Mouse (Mus musculus): Measurements from ENCODE around the gene Tnp2. TPM values are rescaled to one million over a fixed set of nuclear protein-coding genes. Genes with fewer than 3 reads are reported as not detected.
A peak's percentile ranks its signal among the peaks of the same experiment; 100 is the strongest.

Gene Tnp2
- polyA plus RNA-seq, 1 experiment from 2014 or later = not detected

- ATAC-seq (replicated peaks; ENCODE audit: insufficient number of reproducible peaks, low FRiP score, low TSS enrichment, low read depth) (no peak), DNase-seq (ENCODE audit: low spot score) (no peak)
- Histone ChIP-seq H3K36me3 (replicated peaks; ENCODE audit: control insufficient read depth, insufficient read depth, low read depth, low read length) (no peaks in the 10 kb centered on the region), H3K9me3 (replicated peaks; ENCODE audit: control insufficient read depth, low read length) (no peaks in the 10 kb centered on the region), H3K27me3 (ENCODE audit: control insufficient read depth, insufficient read depth, low read length) (no peaks in the 10 kb centered on the region; the same call in 1 of the 2 replicates), H3K9ac (replicated peaks; ENCODE audit: low read length) (no peak overlapping the region), H3K27ac (replicated peaks; ENCODE audit: low read depth, low read length) (no peak overlapping the region), H3K4me1 (ENCODE audit: control insufficient read depth, insufficient read depth, low read length) (peaks cover 4% of the 10 kb centered on the region; the same call in 1 of the 2 replicates), H3K4me3 (ENCODE audit: low read depth, low read length) (no peak overlapping the region), H3K4me2 (ENCODE audit: low read depth, low read length) (no peak overlapping the region)
- WGBS = 42% methylated on average over 6 of the region's 6 CpGs
Measured at GRCm38 (mm10) chr16:10782377-10783151, 5.9 kb downstream of the Tnp2 start.

GRCm38 (mm10) chr16:10781862-10782371 lies 6.5 kb downstream of the Tnp2 start:
- Histone ChIP-seq H3K27me3 (ENCODE audit: control insufficient read depth, insufficient read depth, low read length) (no peaks in the 10 kb centered on the region; the same call in 1 of the 2 replicates), H3K27ac (replicated peaks; ENCODE audit: low read depth, low read length) (no peak overlapping the region), H3K4me2 (ENCODE audit: low read depth, low read length) (no peak overlapping the region), H3K4me1 (ENCODE audit: control insufficient read depth, insufficient read depth, low read length) (peaks cover 4% of the 10 kb centered on the region; the same call in 1 of the 2 replicates), H3K36me3 (replicated peaks; ENCODE audit: control insufficient read depth, insufficient read depth, low read depth, low read length) (no peaks in the 10 kb centered on the region), H3K9ac (replicated peaks; ENCODE audit: low read length) (no peak overlapping the region), H3K9me3 (replicated peaks; ENCODE audit: control insufficient read depth, low read length) (no peaks in the 10 kb centered on the region), H3K4me3 (ENCODE audit: low read depth, low read length) (no peak overlapping the region)
- ATAC-seq (replicated peaks; ENCODE audit: insufficient number of reproducible peaks, low FRiP score, low TSS enrichment, low read depth) (no peak), DNase-seq (ENCODE audit: low spot score) (peak; percentile 59)
- WGBS = 27% methylated on average over 9 of the region's 9 CpGs

GRCm38 (mm10) chr16:10780631-10781120 lies 7.8 kb downstream of the Tnp2 start:
- no peak for ATAC-seq (replicated peaks; ENCODE audit: insufficient number of reproducible peaks, low FRiP score, low TSS enrichment, low read depth)
- WGBS = 71% methylated on average over 5 of the region's 5 CpGs

GRCm38 (mm10) chr16:10777579-10778160 lies 10.8 kb downstream of the Tnp2 start:
- no peak for DNase-seq (ENCODE audit: low spot score)
- Histone ChIP-seq H3K9me3 (replicated peaks; ENCODE audit: control insufficient read depth, low read length) (no peaks in the 10 kb centered on the region), H3K4me2 (ENCODE audit: low read depth, low read length) (no peak overlapping the region), H3K27ac (replicated peaks; ENCODE audit: low read depth, low read length) (no peak overlapping the region), H3K9ac (replicated peaks; ENCODE audit: low read length) (no peak overlapping the region), H3K36me3 (replicated peaks; ENCODE audit: control insufficient read depth, insufficient read depth, low read depth, low read length) (no peaks in the 10 kb centered on the region), H3K27me3 (ENCODE audit: control insufficient read depth, insufficient read depth, low read length) (no peaks in the 10 kb centered on the region), H3K4me3 (ENCODE audit: low read depth, low read length) (no peak overlapping the region), H3K4me1 (ENCODE audit: control insufficient read depth, insufficient read depth, low read length) (peaks cover 4% of the 10 kb centered on the region; the same call in 1 of the 2 replicates)
- WGBS = 67% methylated on average over 5 of the region's 5 CpGs
- ATAC-seq (replicated peaks; ENCODE audit: insufficient number of reproducible peaks, low FRiP score, low TSS enrichment, low read depth) = no peak

More at GRCm38 (mm10) chr16:10780631-10781120, 7.8 kb downstream of the Tnp2 start:
- H3K9ac ChIP-seq (replicated peaks; ENCODE audit: low read length) = no peak overlapping the region
- no peak overlapping the region for H3K4me3 ChIP-seq (ENCODE audit: low read depth, low read length)
- H3K36me3 ChIP-seq (replicated peaks; ENCODE audit: control insufficient read depth, insufficient read depth, low read depth, low read length) = no peaks in the 10 kb centered on the region
- H3K27me3 ChIP-seq (ENCODE audit: control insufficient read depth, insufficient read depth, low read length) = no peaks in the 10 kb centered on the region; the same call in 1 of the 2 replicates
- H3K4me1 ChIP-seq (ENCODE audit: control insufficient read depth, insufficient read depth, low read length) = peaks cover 4% of the 10 kb centered on the region; the same call in 1 of the 2 replicates
- H3K4me2 ChIP-seq (ENCODE audit: low read depth, low read length) = no peak overlapping the region
- DNase-seq (ENCODE audit: low spot score) = no peak
- H3K9me3 ChIP-seq (replicated peaks; ENCODE audit: control insufficient read depth, low read length) = no peaks in the 10 kb centered on the region
- no peak overlapping the region; the same call in 1 of the 2 replicates for H3K27ac ChIP-seq (replicated peaks; ENCODE audit: low read depth, low read length)

- ATAC-seq (replicated peaks; ENCODE audit: insufficient number of reproducible peaks, low FRiP score, low TSS enrichment, low read depth) (no peak), DNase-seq (ENCODE audit: low spot score) (no peak)
- Histone ChIP-seq H3K9me3 (replicated peaks; ENCODE audit: control insufficient read depth, low read length) (no peaks in the 10 kb centered on the region), H3K36me3 (replicated peaks; ENCODE audit: control insufficient read depth, insufficient read depth, low read depth, low read length) (no peaks in the 10 kb centered on the region), H3K27me3 (ENCODE audit: control insufficient read depth, insufficient read depth, low read length) (no peaks in the 10 kb centered on the region), H3K4me3 (ENCODE audit: low read depth, low read length) (no peak overlapping the region), H3K9ac (replicated peaks; ENCODE audit: low read length) (no peak overlapping the region), H3K4me1 (ENCODE audit: control insufficient read depth, insufficient read depth, low read length) (no peaks in the 10 kb centered on the region), H3K27ac (replicated peaks; ENCODE audit: low read depth, low read length) (no peak overlapping the region), H3K4me2 (ENCODE audit: low read depth, low read length) (no peak overlapping the region)
- WGBS = 51% methylated on average over 7 of the region's 7 CpGs
Measured at GRCm38 (mm10) chr16:10776322-10776721, 12.1 kb downstream of the Tnp2 start.

GRCm38 (mm10) chr16:10774726-10775125 lies 13.7 kb downstream of the Tnp2 start:
- Histone ChIP-seq H3K9ac (replicated peaks; ENCODE audit: low read length) (no peak overlapping the region), H3K4me2 (ENCODE audit: low read depth, low read length) (no peak overlapping the region), H3K4me3 (ENCODE audit: low read depth, low read length) (no peak overlapping the region), H3K27me3 (ENCODE audit: control insufficient read depth, insufficient read depth, low read length) (no peaks in the 10 kb centered on the region), H3K4me1 (ENCODE audit: control insufficient read depth, insufficient read depth, low read length) (no peaks in the 10 kb centered on the region), H3K9me3 (replicated peaks; ENCODE audit: control insufficient read depth, low read length) (no peaks in the 10 kb centered on the region), H3K36me3 (replicated peaks; ENCODE audit: control insufficient read depth, insufficient read depth, low read depth, low read length) (no peaks in the 10 kb centered on the region), H3K27ac (replicated peaks; ENCODE audit: low read depth, low read length) (no peak overlapping the region)
- DNase-seq (ENCODE audit: low spot score) (no peak), ATAC-seq (replicated peaks; ENCODE audit: insufficient number of reproducible peaks, low FRiP score, low TSS enrichment, low read depth) (no peak)
- WGBS = 77% methylated on average over 4 of the region's 4 CpGs

GRCm38 (mm10) chr16:10773543-10773942 lies 14.9 kb downstream of the Tnp2 start:
- Histone ChIP-seq H3K27ac (replicated peaks; ENCODE audit: low read depth, low read length) (no peak overlapping the region), H3K9ac (replicated peaks; ENCODE audit: low read length) (no peak overlapping the region; the same call in 1 of the 2 replicates), H3K9me3 (replicated peaks; ENCODE audit: control insufficient read depth, low read length) (no peaks in the 10 kb centered on the region), H3K36me3 (replicated peaks; ENCODE audit: control insufficient read depth, insufficient read depth, low read depth, low read length) (no peaks in the 10 kb centered on the region), H3K27me3 (ENCODE audit: control insufficient read depth, insufficient read depth, low read length) (no peaks in the 10 kb centered on the region), H3K4me2 (ENCODE audit: low read depth, low read length) (no peak overlapping the region), H3K4me1 (ENCODE audit: control insufficient read depth, insufficient read depth, low read length) (no peaks in the 10 kb centered on the region), H3K4me3 (ENCODE audit: low read depth, low read length) (no peak overlapping the region)
- WGBS = 86% methylated on average over 8 of the region's 8 CpGs
- DNase-seq (ENCODE audit: low spot score) (no peak), ATAC-seq (replicated peaks; ENCODE audit: insufficient number of reproducible peaks, low FRiP score, low TSS enrichment, low read depth) (no peak)
